Mouse (Mus musculus) MEL (cell line): ENCODE data around the gene Atg7. TPM values are rescaled to one million over a fixed set of nuclear protein-coding genes. Genes with fewer than 3 reads are reported as not detected.
A peak's percentile ranks its signal among the peaks of the same experiment; 100 is the strongest.

Experiments
- DNase-seq: peaks from one replicate; pipeline ENCODE4 v3.0.0; 2011; ENCODE audit warnings: low read depth, low spot score
- H3K27ac ChIP-seq: 2 replicates; pipeline ENCODE4 v1.5.1; 2012; ENCODE audit warnings: low read depth, mild to moderate bottlenecking, control low read depth, low read length, moderate library complexity; ENCODE audit not compliant: control insufficient read depth
- H3K27me3 ChIP-seq, 2 experiments: fragments of 150-350 bp in 1 of 2; sonication (generic) in 1 of 2; 2 replicates each; pipeline ENCODE4 v1.6.1; 2012; ENCODE audit warnings: low read length in 2 of 2, mild to moderate bottlenecking in 2 of 2, improper control_type of control experiment in 1 of 2, moderate library complexity in 1 of 2; ENCODE audit not compliant: insufficient read depth in 2 of 2, control insufficient read depth in 1 of 2
- H3K36me3 ChIP-seq, 2 experiments: 2 replicates each; pipeline ENCODE4 v1.6.1; 2012 to 2014; ENCODE audit warnings: low read length in 2 of 2, improper control_type of control experiment in 1 of 2, inconsistent platforms in 1 of 2, mild to moderate bottlenecking in 1 of 2; ENCODE audit not compliant: insufficient read depth in 2 of 2, control insufficient read depth in 1 of 2
- H3K4me1 ChIP-seq, 2 experiments: fragments of 150-350 bp in 1 of 2; sonication (generic) in 1 of 2; 2 replicates each; pipeline ENCODE4 v1.6.1; 2012; ENCODE audit warnings: low read length in 2 of 2, improper control_type of control experiment in 1 of 2, mild to moderate bottlenecking in 1 of 2; ENCODE audit not compliant: insufficient read depth in 2 of 2, control insufficient read depth in 1 of 2
- H3K4me3 ChIP-seq, 2 experiments: fragments of 150-350 bp in 1 of 2; sonication (generic) in 1 of 2; 2 replicates each; pipeline ENCODE4 v1.5.1; 2012; ENCODE audit warnings: low read depth in 2 of 2, low read length in 2 of 2, mild to moderate bottlenecking in 2 of 2, moderate library complexity in 2 of 2, control low read depth in 1 of 2, improper control_type of control experiment in 1 of 2; ENCODE audit not compliant: control insufficient read depth in 1 of 2, insufficient read depth in 1 of 2
- H3K79me2 ChIP-seq: 2 replicates; pipeline ENCODE4 v1.6.1; 2012; ENCODE audit warnings: mild to moderate bottlenecking, low read length, moderate library complexity; ENCODE audit not compliant: control insufficient read depth, poor library complexity, insufficient read depth
- H3K9ac ChIP-seq: 2 replicates; pipeline ENCODE4 v1.6.1; 2012; ENCODE audit warnings: low read depth, mild to moderate bottlenecking, control low read depth, low read length, moderate library complexity; ENCODE audit not compliant: control insufficient read depth, poor library complexity, severe bottlenecking
- H3K9me3 ChIP-seq: fragments of 150-350 bp; sonication (generic); replicated peaks from 2 replicates; pipeline ENCODE4 v1.6.1; 2012; ENCODE audit warnings: mild to moderate bottlenecking, low read length, improper control_type of control experiment, moderate library complexity; ENCODE audit not compliant: insufficient read depth
- BHLHE40 ChIP-seq: IDR thresholded peaks from 2 replicates; pipeline ENCODE4 v1.6.1; 2012; ENCODE audit warnings: low read depth, mild to moderate bottlenecking, inconsistent platforms, low read length, improper control_type of control experiment, borderline replicate concordance
- CTCF ChIP-seq, 3 experiments: IDR thresholded peaks in 2 of 3; conservative IDR thresholded peaks in 1 of 3; 2 replicates each; pipeline ENCODE4 v1.5.1; 2011 to 2012; ENCODE audit warnings: low read length in 3 of 3, low read depth in 2 of 3, mild to moderate bottlenecking in 2 of 3, improper control_type of control experiment in 1 of 3, inconsistent platforms in 1 of 3, mixed read lengths in 1 of 3, moderate library complexity in 1 of 3; ENCODE audit not compliant: control insufficient read depth in 1 of 3, insufficient read depth in 1 of 3, poor library complexity in 1 of 3, severe bottlenecking in 1 of 3
- E2F4 ChIP-seq: IDR thresholded peaks from 2 replicates; pipeline ENCODE4 v1.6.1; 2011; ENCODE audit warnings: low read depth, low read length, improper control_type of control experiment, borderline replicate concordance
- ELF1 ChIP-seq: IDR thresholded peaks from 2 replicates; pipeline ENCODE4 v1.6.1; 2014; ENCODE audit warnings: low read depth, mild to moderate bottlenecking, inconsistent platforms, low read length, improper control_type of control experiment, moderate library complexity
- ETS1 ChIP-seq: IDR thresholded peaks from 2 replicates; pipeline ENCODE4 v1.6.1; 2012; ENCODE audit warnings: low read depth, mild to moderate bottlenecking, inconsistent platforms, low read length, improper control_type of control experiment, moderate library complexity
- GATA1 ChIP-seq: IDR thresholded peaks from 2 replicates; pipeline ENCODE4 v1.6.1; 2011; ENCODE audit warnings: low read depth, low read length, improper control_type of control experiment
- HCFC1 ChIP-seq: IDR thresholded peaks from 2 replicates; pipeline ENCODE4 v1.6.1; 2012; ENCODE audit warnings: low read depth, mild to moderate bottlenecking, inconsistent platforms, low read length, improper control_type of control experiment, moderate library complexity
- JUND ChIP-seq: IDR thresholded peaks from 2 replicates; pipeline ENCODE4 v1.6.1; 2011; ENCODE audit warnings: low read depth, mild to moderate bottlenecking, improper control_type of control experiment, low read length
- MAFK ChIP-seq: IDR thresholded peaks from 2 replicates; pipeline ENCODE4 v1.6.1; 2011; ENCODE audit warnings: low read depth, mild to moderate bottlenecking, low read length, improper control_type of control experiment, borderline replicate concordance
- MEF2A ChIP-seq: IDR thresholded peaks from 2 replicates; pipeline ENCODE4 v1.6.1; 2014; ENCODE audit warnings: low read depth, mild to moderate bottlenecking, inconsistent platforms, low read length, improper control_type of control experiment; ENCODE audit not compliant: poor library complexity, insufficient replicate concordance, severe bottlenecking; ENCODE audit errors: extremely low read depth
- MXI1 ChIP-seq: IDR thresholded peaks from 2 replicates; pipeline ENCODE4 v1.6.1; 2011; ENCODE audit warnings: mild to moderate bottlenecking, low read depth, low read length, improper control_type of control experiment
- POLR2A ChIP-seq, 2 experiments: IDR thresholded peaks; 2 replicates each; pipeline ENCODE4 v1.6.1; 2011 to 2012; ENCODE audit warnings: low read length in 2 of 2, mild to moderate bottlenecking in 2 of 2, control low read depth in 1 of 2, improper control_type of control experiment in 1 of 2, low read depth in 1 of 2, moderate library complexity in 1 of 2; ENCODE audit not compliant: control insufficient read depth in 1 of 2, insufficient read depth in 1 of 2, poor library complexity in 1 of 2
- SIN3A ChIP-seq: IDR thresholded peaks from 2 replicates; pipeline ENCODE4 v1.6.1; 2012; ENCODE audit warnings: low read length, improper control_type of control experiment, inconsistent platforms
- SMC3 ChIP-seq: IDR thresholded peaks from 2 replicates; pipeline ENCODE4 v1.6.1; 2011; ENCODE audit warnings: low read depth, low read length, improper control_type of control experiment
- UBTF ChIP-seq: IDR thresholded peaks from 2 replicates; pipeline ENCODE4 v1.6.1; 2012; ENCODE audit warnings: low read depth, mild to moderate bottlenecking, inconsistent platforms, low read length, improper control_type of control experiment, moderate library complexity, borderline replicate concordance; ENCODE audit not compliant: insufficient read depth
- USF1 ChIP-seq: IDR thresholded peaks from 2 replicates; pipeline ENCODE4 v1.6.1; 2014; ENCODE audit warnings: low read depth, mild to moderate bottlenecking, inconsistent platforms, low read length, improper control_type of control experiment, moderate library complexity
- ZC3H11A ChIP-seq: IDR thresholded peaks from 2 replicates; pipeline ENCODE4 v1.6.1; 2012; ENCODE audit warnings: low read depth, mild to moderate bottlenecking, inconsistent platforms, low read length, improper control_type of control experiment
- ZKSCAN1 ChIP-seq: IDR thresholded peaks from 2 replicates; pipeline ENCODE4 v1.6.1; 2012; ENCODE audit warnings: low read depth, mild to moderate bottlenecking, inconsistent platforms, low read length, improper control_type of control experiment, moderate library complexity
- polyA plus RNA-seq, 2 experiments: library from polyadenylated mRNA; stranded (reverse) in 1 of 2; unstranded in 1 of 2; fragments of >175 nt in 1 of 2; fragments of >200 nt in 1 of 2; gene quantifications; 2 replicates each; pipeline versions ENCODE4 v1.2.1 to v1.2.4; 2012; ENCODE audit warnings: low replicate concordance in 2 of 2, low read depth in 1 of 2; ENCODE audit not compliant: insufficient read length in 2 of 2, insufficient read depth in 1 of 2, missing spikeins in 1 of 2
- total RNA-seq: library from RNA; depleted of rRNA; stranded (reverse); fragments of 300-350 nt; gene quantifications from 2 replicates; pipeline ENCODE4 v1.2.3, GENCODE M21; 2012

Atg7 gene
- total and polyA plus RNA-seq, 3 experiments: 14.6 TPM; not detected in 1

- no peak overlapping the region for H3K4me3 ChIP-seq
- no peaks in the 10 kb centered on the region for H3K4me1 ChIP-seq
- TF ChIP-seq ETS1 (no peak), SMC3 (no peak), GATA1 (no peak), SIN3A (no peak), HCFC1 (no peak), MEF2A (no peak), USF1 (no peak), POLR2A (IDR thresholded peaks at IDR 0.05; ENCODE audit: control insufficient read depth in 1 of 2, insufficient read depth in 1 of 2, low read depth in 1 of 2, low read length in 2 of 2, poor library complexity in 1 of 2) (no peak), MAFK (no peak), UBTF (no peak), ZKSCAN1 (no peak), E2F4 (no peak), BHLHE40 (no peak), CTCF (IDR thresholded peaks at IDR 0.05 in 2 of 3, conservative IDR thresholded peaks at IDR 0.05 in 1 of 3; ENCODE audit: control insufficient read depth in 1 of 3, insufficient read depth in 1 of 3, low read depth in 2 of 3, low read length in 3 of 3, poor library complexity in 1 of 3, severe bottlenecking in 1 of 3) (no peak), ZC3H11A (no peak), MXI1 (no peak)
- TF ChIP-seq, all 39 proteins: peak for 0
- DNase-seq: peak; percentile 10
- H3K9me3 ChIP-seq: no peaks in the 10 kb centered on the region
- no peak overlapping the region for H3K27ac ChIP-seq
- H3K9ac ChIP-seq: no peak overlapping the region
- peaks cover 6% of the 10 kb centered on the region for H3K79me2 ChIP-seq
- no peaks in the 10 kb centered on the region for H3K27me3 ChIP-seq
- peaks cover 0 to 8% of the 10 kb centered on the region in 2 experiments; a peak in 2 of 4 replicates for H3K36me3 ChIP-seq
Measured at GRCm38 (mm10) chr6:114647011-114647410, 4.1 kb downstream of the Atg7 start.

GRCm38 (mm10) chr6:114648352-114649030 is 5.6 kb downstream of the Atg7 start:
- Histone ChIP-seq H3K27me3 (no peaks in the 10 kb centered on the region), H3K9ac (no peak overlapping the region), H3K36me3 (peaks cover 0 to 5% of the 10 kb centered on the region in 2 experiments; a peak in 2 of 4 replicates), H3K79me2 (peaks cover 3% of the 10 kb centered on the region; the same call in 1 of the 2 replicates), H3K9me3 (no peaks in the 10 kb centered on the region), H3K27ac (no peak overlapping the region), H3K4me1 (no peaks in the 10 kb centered on the region), H3K4me3 (no peak overlapping the region)
- no peak for TF ChIP-seq JUND
- TF ChIP-seq ELF1: peak; percentile 20; the same call in 1 of the 2 replicates
- peak; percentile 14 for DNase-seq
